Mouse (Mus musculus) G1E (cell line): Measurements from ENCODE around the gene Cldn4. TPM values are rescaled to one million over a fixed set of nuclear protein-coding genes. Genes with fewer than 3 reads are reported as not detected.
A peak's percentile ranks its signal among the peaks of the same experiment; 100 is the strongest.

Experiments
- ATAC-seq: 2 replicates; pipeline ENCODE4 v1.8.0; 2016; ENCODE audit warnings: mild to moderate bottlenecking; ENCODE audit not compliant: insufficient number of reproducible peaks, poor library complexity, low FRiP score, severe bottlenecking; ENCODE audit errors: extremely low read depth
- DNase-seq: peaks from one replicate; pipeline ENCODE4 v3.0.0; 2012; ENCODE audit warnings: low spot score
- H3K27me3 ChIP-seq: 2 replicates; pipeline ENCODE4 v1.6.1; 2012; ENCODE audit warnings: mild to moderate bottlenecking, low read length, inconsistent platforms; ENCODE audit not compliant: insufficient read depth
- H3K36me3 ChIP-seq: replicated peaks from 2 replicates; pipeline ENCODE3; 2012; ENCODE audit warnings: mild to moderate bottlenecking, inconsistent platforms
- H3K4me1 ChIP-seq: 2 replicates; pipeline ENCODE4 v1.6.1; 2012; ENCODE audit warnings: low read depth, low read length, inconsistent platforms, mixed read lengths; ENCODE audit not compliant: insufficient read depth
- H3K4me3 ChIP-seq: 2 replicates; pipeline ENCODE4 v1.5.1; 2012; ENCODE audit warnings: low read depth, mild to moderate bottlenecking, inconsistent platforms, low read length, moderate library complexity, mixed read lengths
- H3K9me3 ChIP-seq: replicated peaks from 2 replicates; pipeline ENCODE4 v1.6.1; 2012; ENCODE audit warnings: inconsistent platforms
- CTCF ChIP-seq: IDR thresholded peaks from 2 replicates; pipeline ENCODE4 v1.5.1; 2012; ENCODE audit warnings: low read depth, low read length, inconsistent platforms, mixed read lengths
- GATA1 ChIP-seq: IDR thresholded peaks from 2 replicates; pipeline ENCODE4 v1.6.1; 2012; ENCODE audit warnings: borderline replicate concordance, low read length, inconsistent platforms, mixed read lengths
- GATA2 ChIP-seq: IDR thresholded peaks from 2 replicates; pipeline ENCODE4 v1.6.1; 2012; ENCODE audit warnings: low read depth, low read length, inconsistent platforms, borderline replicate concordance
- POLR2AphosphoS5 ChIP-seq: IDR thresholded peaks from 2 replicates; pipeline ENCODE4 v1.6.1; 2012; ENCODE audit warnings: low read depth, low read length, inconsistent platforms; ENCODE audit not compliant: insufficient replicate concordance
- TAL1 ChIP-seq: conservative IDR thresholded peaks from 2 replicates; pipeline ENCODE4 v1.6.1; 2012; ENCODE audit warnings: low read depth, low read length, inconsistent platforms, mixed read lengths
- polyA plus RNA-seq: library from polyadenylated mRNA; stranded (reverse); fragments of >175 nt; gene quantifications from 2 replicates; pipeline ENCODE4 v1.2.3, GENCODE M21; 2012
- total RNA-seq, 2 experiments: library from RNA; stranded (forward) in 1 of 2; stranded (reverse) in 1 of 2; fragments of 200-1000 nt in 1 of 2; fragments of >200 nt in 1 of 2; fragmentation: Nextera tagmentation in 1 of 2; gene quantifications; 2 replicates each; pipeline ENCODE4 v1.2.3; 2014 to 2017

Gene Cldn4
- total and polyA plus RNA-seq, 3 experiments: 0.22 TPM; not detected in 2

GRCm38 (mm10) chr5:134929988-134930387, 16.7 kb downstream of the Cldn4 start:
- Histone ChIP-seq H3K27me3 (peaks cover 9% of the 10 kb centered on the region), H3K36me3 (peaks cover 12% of the 10 kb centered on the region), H3K4me3 (no peak overlapping the region), H3K4me1 (peaks cover 19% of the 10 kb centered on the region), H3K9me3 (no peaks in the 10 kb centered on the region)
- no peak for ATAC-seq
- DNase-seq: no peak
- no peak for TF ChIP-seq GATA2
- no peak for TF ChIP-seq GATA1
- no peak for TF ChIP-seq TAL1
- TF ChIP-seq CTCF: no peak
- no peak for TF ChIP-seq POLR2AphosphoS5

GRCm38 (mm10) chr5:134926726-134927125, 20.0 kb downstream of the Cldn4 start:
- H3K4me3 ChIP-seq: no peak overlapping the region
- DNase-seq (no peak), ATAC-seq (no peak)
- H3K36me3 ChIP-seq: no peaks in the 10 kb centered on the region
- peaks cover 4% of the 10 kb centered on the region for H3K27me3 ChIP-seq
- H3K4me1 ChIP-seq: peaks cover 9% of the 10 kb centered on the region
- no peaks in the 10 kb centered on the region for H3K9me3 ChIP-seq
- TF ChIP-seq CTCF: no peak
- no peak for TF ChIP-seq GATA2
- TF ChIP-seq GATA1: no peak
- TF ChIP-seq TAL1: no peak
- no peak for TF ChIP-seq POLR2AphosphoS5

- H3K4me1 ChIP-seq: peaks cover 39% of the 10 kb centered on the region
- ATAC-seq (no peak), DNase-seq (no peak)
- no peaks in the 10 kb centered on the region for H3K27me3 ChIP-seq
- no peaks in the 10 kb centered on the region for H3K9me3 ChIP-seq
- no peak overlapping the region for H3K4me3 ChIP-seq
- no peaks in the 10 kb centered on the region for H3K36me3 ChIP-seq
- no peak for TF ChIP-seq TAL1
Measured at GRCm38 (mm10) chr5:134923141-134923540, 23.6 kb downstream of the Cldn4 start.

GRCm38 (mm10) chr5:134921106-134921505, 25.6 kb downstream of the Cldn4 start:
- no peaks in the 10 kb centered on the region for H3K36me3 ChIP-seq
- DNase-seq (no peak), ATAC-seq (peak; percentile 17; the same call in 1 of the 2 replicates)
- TF ChIP-seq TAL1 (peak; percentile 69), POLR2AphosphoS5 (no peak)
- no peaks in the 10 kb centered on the region for H3K27me3 ChIP-seq
- H3K9me3 ChIP-seq: peaks cover 4% of the 10 kb centered on the region
- H3K4me3 ChIP-seq: peak overlapping the region; percentile 0; the same call in 1 of the 2 replicates
- H3K4me1 ChIP-seq: peaks cover 42% of the 10 kb centered on the region

GRCm38 (mm10) chr5:134920106-134920687, 26.5 kb downstream of the Cldn4 start:
- no peaks in the 10 kb centered on the region for H3K27me3 ChIP-seq
- no peak overlapping the region for H3K4me3 ChIP-seq
- DNase-seq (no peak), ATAC-seq (no peak)
- peaks cover 51% of the 10 kb centered on the region for H3K4me1 ChIP-seq
- no peak for TF ChIP-seq GATA1
- TF ChIP-seq TAL1: no peak; the same call in 1 of the 2 replicates
- no peak for TF ChIP-seq POLR2AphosphoS5
- no peak for TF ChIP-seq CTCF
- TF ChIP-seq GATA2: no peak
- peaks cover 4% of the 10 kb centered on the region for H3K9me3 ChIP-seq
- no peaks in the 10 kb centered on the region for H3K36me3 ChIP-seq

GRCm38 (mm10) chr5:134919097-134919496, 27.6 kb downstream of the Cldn4 start:
- Histone ChIP-seq H3K9me3 (peaks cover 4% of the 10 kb centered on the region), H3K4me1 (peaks cover 62% of the 10 kb centered on the region), H3K36me3 (no peaks in the 10 kb centered on the region), H3K27me3 (no peaks in the 10 kb centered on the region; the same call in 1 of the 2 replicates), H3K4me3 (no peak overlapping the region; the same call in 1 of the 2 replicates)
- DNase-seq (no peak), ATAC-seq (peak; percentile 42)
- TF ChIP-seq CTCF: no peak
- peak; percentile 54; the same call in 1 of the 2 replicates for TF ChIP-seq TAL1
